Mouse (Mus musculus): ENCODE data around the gene Olfr191. TPM values are rescaled to one million over a fixed set of nuclear protein-coding genes. Genes with fewer than 3 reads are reported as not detected.
"Not testable (repeated sequence)": the region's sequence is repeated elsewhere in the genome, so short reads cannot be mapped to it uniquely, and the experiment has no call there.

The Olfr191 gene
- polyA plus RNA-seq, 1 experiment from 2014 or later = not detected

- Histone ChIP-seq H3K4me2 (ENCODE audit: low read depth) (no peak overlapping the region), H3K9me3 (ENCODE audit: control insufficient read depth, low read length) (no peaks in the 10 kb centered on the region), H3K27ac (ENCODE audit: low read depth, low read length) (no peak overlapping the region), H3K4me1 (ENCODE audit: control insufficient read depth, insufficient read depth, low read length) (no peaks in the 10 kb centered on the region), H3K27me3 (ENCODE audit: control insufficient read depth, insufficient read depth, low read length) (no peaks in the 10 kb centered on the region), H3K9ac (ENCODE audit: low read length) (no peak overlapping the region), H3K36me3 (ENCODE audit: control insufficient read depth, insufficient read depth, low read length) (no peaks in the 10 kb centered on the region), H3K4me3 (ENCODE audit: low read depth, low read length) (no peak overlapping the region)
- DNase-seq (ENCODE audit: low spot score) (no peak), ATAC-seq (ENCODE audit: insufficient read depth, low FRiP score, low TSS enrichment) (no peak)
Observed at GRCm38 (mm10) chr16:59071755-59072154, 17.9 kb downstream of the Olfr191 start.

- not testable (repeated sequence) for H3K27me3 ChIP-seq (ENCODE audit: control insufficient read depth, insufficient read depth, low read length); H3K4me1 ChIP-seq (ENCODE audit: control insufficient read depth, insufficient read depth, low read length); ATAC-seq (ENCODE audit: insufficient read depth, low FRiP score, low TSS enrichment); DNase-seq (ENCODE audit: low spot score); H3K9me3 ChIP-seq (ENCODE audit: control insufficient read depth, low read length); H3K9ac ChIP-seq (ENCODE audit: low read length); H3K36me3 ChIP-seq (ENCODE audit: control insufficient read depth, insufficient read depth, low read length); H3K27ac ChIP-seq (ENCODE audit: low read depth, low read length); H3K4me2 ChIP-seq (ENCODE audit: low read depth); H3K4me3 ChIP-seq (ENCODE audit: low read depth, low read length)
- 80% methylated on average over 3 of the region's 3 CpGs for WGBS
Observed at GRCm38 (mm10) chr16:59062411-59062810, 27.2 kb downstream of the Olfr191 start.

- H3K27ac ChIP-seq (ENCODE audit: low read depth, low read length); H3K4me2 ChIP-seq (ENCODE audit: low read depth); H3K9me3 ChIP-seq (ENCODE audit: control insufficient read depth, low read length); H3K4me3 ChIP-seq (ENCODE audit: low read depth, low read length); H3K4me1 ChIP-seq (ENCODE audit: control insufficient read depth, insufficient read depth, low read length); ATAC-seq (ENCODE audit: insufficient read depth, low FRiP score, low TSS enrichment); DNase-seq (ENCODE audit: low spot score); H3K9ac ChIP-seq (ENCODE audit: low read length); H3K27me3 ChIP-seq (ENCODE audit: control insufficient read depth, insufficient read depth, low read length); H3K36me3 ChIP-seq (ENCODE audit: control insufficient read depth, insufficient read depth, low read length): not testable (repeated sequence)
- WGBS = 92% methylated on average over 2 of the region's 2 CpGs
Observed at GRCm38 (mm10) chr16:59049286-59049685, 40.3 kb downstream of the Olfr191 start.

- Histone ChIP-seq H3K36me3 (ENCODE audit: control insufficient read depth, insufficient read depth, low read length) (no peaks in the 10 kb centered on the region), H3K9me3 (ENCODE audit: control insufficient read depth, low read length) (no peaks in the 10 kb centered on the region), H3K4me1 (ENCODE audit: control insufficient read depth, insufficient read depth, low read length) (no peaks in the 10 kb centered on the region), H3K9ac (ENCODE audit: low read length) (no peak overlapping the region), H3K4me2 (ENCODE audit: low read depth) (no peak overlapping the region), H3K27ac (ENCODE audit: low read depth, low read length) (no peak overlapping the region), H3K4me3 (ENCODE audit: low read depth, low read length) (no peak overlapping the region), H3K27me3 (ENCODE audit: control insufficient read depth, insufficient read depth, low read length) (no peaks in the 10 kb centered on the region)
- no peak for DNase-seq (ENCODE audit: low spot score)
- no peak for ATAC-seq (ENCODE audit: insufficient read depth, low FRiP score, low TSS enrichment)
- WGBS = 72% methylated on average over 1 of the region's 1 CpGs
Observed at GRCm38 (mm10) chr16:59048860-59049259, 40.8 kb downstream of the Olfr191 start.

- no peaks in the 10 kb centered on the region for H3K36me3 ChIP-seq (ENCODE audit: control insufficient read depth, insufficient read depth, low read length)
- no peak overlapping the region for H3K9ac ChIP-seq (ENCODE audit: low read length)
- no peak overlapping the region for H3K4me3 ChIP-seq (ENCODE audit: low read depth, low read length)
- WGBS = 74% methylated on average over 4 of the region's 4 CpGs
- H3K9me3 ChIP-seq (ENCODE audit: control insufficient read depth, low read length) = no peaks in the 10 kb centered on the region
- H3K4me1 ChIP-seq (ENCODE audit: control insufficient read depth, insufficient read depth, low read length) = no peaks in the 10 kb centered on the region
- ATAC-seq (ENCODE audit: insufficient read depth, low FRiP score, low TSS enrichment) (no peak), DNase-seq (ENCODE audit: low spot score) (no peak)
- H3K27ac ChIP-seq (ENCODE audit: low read depth, low read length) = no peak overlapping the region
- H3K27me3 ChIP-seq (ENCODE audit: control insufficient read depth, insufficient read depth, low read length) = no peaks in the 10 kb centered on the region
- no peak overlapping the region for H3K4me2 ChIP-seq (ENCODE audit: low read depth)
Observed at GRCm38 (mm10) chr16:59047579-59047978, 42.0 kb downstream of the Olfr191 start.

GRCm38 (mm10) chr16:59045835-59046234 lies 43.8 kb downstream of the Olfr191 start:
- ATAC-seq (ENCODE audit: insufficient read depth, low FRiP score, low TSS enrichment) (no peak), DNase-seq (ENCODE audit: low spot score) (no peak)
- Histone ChIP-seq H3K4me3 (ENCODE audit: low read depth, low read length) (no peak overlapping the region), H3K27me3 (ENCODE audit: control insufficient read depth, insufficient read depth, low read length) (no peaks in the 10 kb centered on the region), H3K36me3 (ENCODE audit: control insufficient read depth, insufficient read depth, low read length) (no peaks in the 10 kb centered on the region), H3K4me2 (ENCODE audit: low read depth) (no peak overlapping the region), H3K9ac (ENCODE audit: low read length) (no peak overlapping the region), H3K9me3 (ENCODE audit: control insufficient read depth, low read length) (no peaks in the 10 kb centered on the region), H3K4me1 (ENCODE audit: control insufficient read depth, insufficient read depth, low read length) (no peaks in the 10 kb centered on the region), H3K27ac (ENCODE audit: low read depth, low read length) (no peak overlapping the region)
- 93% methylated on average over 3 of the region's 3 CpGs for WGBS

GRCm38 (mm10) chr16:59039710-59040109 lies 49.9 kb downstream of the Olfr191 start, which contains the start of gene Olfr187:
Olfr187 (minus strand) TSS chr16:59039767.
- DNase-seq (ENCODE audit: low spot score) (no peak), ATAC-seq (ENCODE audit: insufficient read depth, low FRiP score, low TSS enrichment) (no peak)
- 86% methylated on average over 7 of the region's 7 CpGs for WGBS
- Histone ChIP-seq H3K27ac (ENCODE audit: low read depth, low read length) (no peak within 1 kb of the TSS), H3K9ac (ENCODE audit: low read length) (no peak within 1 kb of the TSS), H3K27me3 (ENCODE audit: control insufficient read depth, insufficient read depth, low read length) (no peaks in the 10 kb centered on the region), H3K4me1 (ENCODE audit: control insufficient read depth, insufficient read depth, low read length) (no peaks in the 10 kb centered on the region), H3K4me3 (ENCODE audit: low read depth, low read length) (no peak within 1 kb of the TSS), H3K36me3 (ENCODE audit: control insufficient read depth, insufficient read depth, low read length) (no peaks in the 10 kb centered on the region), H3K4me2 (ENCODE audit: low read depth) (no peak within 1 kb of the TSS), H3K9me3 (ENCODE audit: control insufficient read depth, low read length) (no peaks in the 10 kb centered on the region)

Other genes with a start within 250 kb of the Olfr191 start
- not detected in 2 replicates for gene Olfr177, start 215.1 kb downstream of the Olfr191 start, polyA plus RNA-seq (2014; fragmentation: Nextera tagmentation; extraction: Ambion mirVana)
- not detected in 2 replicates for gene Olfr178, start 197.8 kb downstream of the Olfr191 start, polyA plus RNA-seq (2014; fragmentation: Nextera tagmentation; extraction: Ambion mirVana)
- not detected in 2 replicates for gene Olfr181, start 161.1 kb downstream of the Olfr191 start, polyA plus RNA-seq (2014; fragmentation: Nextera tagmentation; extraction: Ambion mirVana)
- not detected in 2 replicates for gene Olfr180, start 160.4 kb downstream of the Olfr191 start, polyA plus RNA-seq (2014; fragmentation: Nextera tagmentation; extraction: Ambion mirVana)
- not detected in 2 replicates for gene Olfr183, start 94.5 kb downstream of the Olfr191 start, polyA plus RNA-seq (2014; fragmentation: Nextera tagmentation; extraction: Ambion mirVana)
- gene Olfr186, start 59.5 kb downstream of the Olfr191 start, polyA plus RNA-seq (2014; fragmentation: Nextera tagmentation; extraction: Ambion mirVana) = not detected in 2 replicates
- not detected in 2 replicates for gene Olfr187, start 50.1 kb downstream of the Olfr191 start, polyA plus RNA-seq (2014; fragmentation: Nextera tagmentation; extraction: Ambion mirVana)
- gene Olfr190, start 11.8 kb downstream of the Olfr191 start, polyA plus RNA-seq (2014; fragmentation: Nextera tagmentation; extraction: Ambion mirVana) = not detected in 2 replicates
- gene Olfr193, start 22.1 kb upstream of the Olfr191 start, polyA plus RNA-seq (2014; fragmentation: Nextera tagmentation; extraction: Ambion mirVana) = not detected in 2 replicates
- not detected in 2 replicates for gene Olfr194, start 31.2 kb upstream of the Olfr191 start, polyA plus RNA-seq (2014; fragmentation: Nextera tagmentation; extraction: Ambion mirVana)
- not detected in 2 replicates for gene Olfr195, start 57.2 kb upstream of the Olfr191 start, polyA plus RNA-seq (2014; fragmentation: Nextera tagmentation; extraction: Ambion mirVana)
- not detected in 2 replicates for gene Olfr196, start 80.6 kb upstream of the Olfr191 start, polyA plus RNA-seq (2014; fragmentation: Nextera tagmentation; extraction: Ambion mirVana)
- gene Olfr198, start 113.7 kb upstream of the Olfr191 start, polyA plus RNA-seq (2014; fragmentation: Nextera tagmentation; extraction: Ambion mirVana) = not detected in 2 replicates
- not detected in 2 replicates for gene Olfr199, start 129.9 kb upstream of the Olfr191 start, polyA plus RNA-seq (2014; fragmentation: Nextera tagmentation; extraction: Ambion mirVana)
- gene Olfr201, start 182.8 kb upstream of the Olfr191 start, polyA plus RNA-seq (2014; fragmentation: Nextera tagmentation; extraction: Ambion mirVana) = not detected in 2 replicates
- gene Olfr202, start 197.0 kb upstream of the Olfr191 start, polyA plus RNA-seq (2014; fragmentation: Nextera tagmentation; extraction: Ambion mirVana) = not detected in 2 replicates
- not detected in 2 replicates for gene Olfr203, start 209.1 kb upstream of the Olfr191 start, polyA plus RNA-seq (2014; fragmentation: Nextera tagmentation; extraction: Ambion mirVana)
- not detected in 2 replicates for gene Olfr204, start 228.4 kb upstream of the Olfr191 start, polyA plus RNA-seq (2014; fragmentation: Nextera tagmentation; extraction: Ambion mirVana)
- gene Olfr205, start 241.3 kb upstream of the Olfr191 start, polyA plus RNA-seq (2014; fragmentation: Nextera tagmentation; extraction: Ambion mirVana) = not detected in 2 replicates